ENCODE assay signal across 25 mouse cellular contexts in the genomic region with DNA sequence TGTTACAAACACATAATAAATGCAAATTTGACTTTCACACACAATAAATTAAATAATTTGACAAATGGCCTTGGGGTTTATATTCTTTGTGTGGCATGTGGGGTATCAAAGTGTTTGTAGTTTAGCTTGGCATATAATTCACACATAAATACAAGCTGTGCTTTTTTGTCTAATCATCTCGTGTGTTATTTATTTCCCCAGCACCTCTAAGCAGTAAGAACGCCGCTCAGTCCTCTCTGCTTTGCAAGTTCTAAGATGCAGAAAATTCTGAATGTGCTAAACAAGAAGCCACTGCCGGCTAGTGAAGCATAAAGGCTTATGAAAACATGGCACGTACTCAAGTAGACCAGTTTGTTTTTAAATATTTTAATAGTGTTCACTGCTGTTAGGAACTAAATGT. TPM values are rescaled to one million over a fixed set of nuclear protein-coding genes. Genes with fewer than 3 reads are reported as not detected.
DNase-seq lines count a peak whose midpoint lies in the region; ATAC-seq and TF ChIP-seq lines count a peak whose summit lies in the region.
"Had no signal": no experiment of that assay in that cellular context is flagged by ENCODE, and none has a peak within 500 bp of the region (broad histone marks: within the 10 kb centered on the region; RNA-seq: fewer than 3 reads in every experiment).

No protein-coding gene starts in this region.

- TF ChIP-seq CTCF in forebrain, postnatal 0 days (IDR thresholded peaks at IDR 0.05; ENCODE audit: low read depth), result no peak
- no peak for TF ChIP-seq CTCF in left cerebral cortex, adult 2 months (IDR thresholded peaks at IDR 0.05)
- TF ChIP-seq CTCF in brain, embryonic 14.5 days (IDR thresholded peaks at IDR 0.05; ENCODE audit: borderline replicate concordance, extremely low read depth, insufficient read depth, insufficient read length), result no peak

- H3K27ac ChIP-seq in forebrain, embryonic 14.5 days (ENCODE audit: low read depth, low read length), result no peak overlapping the region
- H3K27ac ChIP-seq in forebrain, embryonic 11.5 days (ENCODE audit: low read depth, low read length), result no peak overlapping the region
- H3K27ac ChIP-seq in forebrain, postnatal 0 days (ENCODE audit: low read depth, low read length), result no peak overlapping the region
- no peak overlapping the region for H3K27ac ChIP-seq in forebrain, embryonic 10.5 days
- peak overlapping the region; percentile 4; the same call in 1 of the 2 replicates for H3K27ac ChIP-seq in left cerebral cortex, adult 2 months
- H3K27ac ChIP-seq: embryonic facial prominence, embryonic 12.5 days; embryonic facial prominence, embryonic 15.5 days; heart, embryonic 15.5 days; hindbrain, embryonic 10.5 days; intestine, embryonic 15.5 days had no signal

- H3K9me3 ChIP-seq in forebrain, embryonic 14.5 days (replicated peaks; ENCODE audit: control insufficient read depth, low read length), result no peaks in the 10 kb centered on the region
- H3K9me3 ChIP-seq in forebrain, embryonic 11.5 days (ENCODE audit: control insufficient read depth, low read length), result no peaks in the 10 kb centered on the region
- no peaks in the 10 kb centered on the region for H3K9me3 ChIP-seq in forebrain, postnatal 0 days (ENCODE audit: low read length)
- no peaks in the 10 kb centered on the region for H3K9me3 ChIP-seq in forebrain, embryonic 10.5 days
- H3K9me3 ChIP-seq: embryonic facial prominence, embryonic 12.5 days; embryonic facial prominence, embryonic 15.5 days; heart, embryonic 12.5 days; heart, embryonic 15.5 days; hindbrain, embryonic 10.5 days; hindbrain, embryonic 13.5 days; intestine, embryonic 15.5 days had no signal

- intact Hi-C loops in left cerebral cortex, adult 2 months (cut with DNase I), result no loop called here
- intact Hi-C loops in left cerebral cortex, postnatal 14 days (cut with DNase I), result no loop called here

- H3K36me3 ChIP-seq in forebrain, embryonic 14.5 days (ENCODE audit: control insufficient read depth, insufficient read depth, low read length), result no peaks in the 10 kb centered on the region
- no peaks in the 10 kb centered on the region for H3K36me3 ChIP-seq in forebrain, embryonic 11.5 days (ENCODE audit: control insufficient read depth, insufficient read depth, low read length)
- H3K36me3 ChIP-seq in forebrain, postnatal 0 days (ENCODE audit: insufficient read depth), result no peaks in the 10 kb centered on the region
- no peaks in the 10 kb centered on the region for H3K36me3 ChIP-seq in forebrain, embryonic 10.5 days (replicated peaks)
- H3K36me3 ChIP-seq: embryonic facial prominence, embryonic 12.5 days; embryonic facial prominence, embryonic 15.5 days; heart, embryonic 12.5 days; heart, embryonic 15.5 days; hindbrain, embryonic 10.5 days; hindbrain, embryonic 13.5 days; intestine, embryonic 15.5 days had no signal

- H3K4me3 ChIP-seq in forebrain, embryonic 14.5 days (ENCODE audit: low read depth, low read length), result no peak overlapping the region
- H3K4me3 ChIP-seq in forebrain, embryonic 11.5 days (ENCODE audit: low read depth, low read length), result no peak overlapping the region
- H3K4me3 ChIP-seq in forebrain, postnatal 0 days (ENCODE audit: low read depth, low read length), result no peak overlapping the region
- no peak overlapping the region for H3K4me3 ChIP-seq in forebrain, embryonic 10.5 days
- no peak overlapping the region for H3K4me3 ChIP-seq in left cerebral cortex, adult 2 months
- H3K4me3 ChIP-seq: embryonic facial prominence, embryonic 12.5 days; embryonic facial prominence, embryonic 15.5 days; heart, embryonic 12.5 days; heart, embryonic 15.5 days; hindbrain, embryonic 10.5 days; hindbrain, embryonic 13.5 days; intestine, embryonic 15.5 days had no signal

- H3K27me3 ChIP-seq in forebrain, embryonic 14.5 days (replicated peaks; ENCODE audit: control insufficient read depth, insufficient read depth, low read length), result 0 out of 2 replicates have a peak, but pooled peaks cover 5% of the 10 kb centered on the region
- H3K27me3 ChIP-seq in forebrain, embryonic 11.5 days (ENCODE audit: control insufficient read depth, insufficient read depth, low read length), result no peaks in the 10 kb centered on the region
- H3K27me3 ChIP-seq in forebrain, postnatal 0 days (ENCODE audit: insufficient read depth, low read length), result no peaks in the 10 kb centered on the region
- peaks cover 25% of the 10 kb centered on the region for H3K27me3 ChIP-seq in forebrain, embryonic 10.5 days (ENCODE audit: poor library complexity, severe bottlenecking)

- ATAC-seq in forebrain, embryonic 14.5 days, result peak; percentile 30; the same call in 1 of the 2 replicates
- ATAC-seq in forebrain, embryonic 11.5 days (replicated peaks; ENCODE audit: low FRiP score), result no peak
- peak; percentile 54 for ATAC-seq in forebrain, postnatal 0 days
- ATAC-seq: activated CD4-positive, CD25-positive, alpha-beta regulatory T cell, adult 4 months; hindbrain, embryonic 16.5 days; intestine, embryonic 15.5 days had no signal

- no peak overlapping the region for H3K9ac ChIP-seq in forebrain, embryonic 14.5 days (ENCODE audit: low read length)
- no peak overlapping the region for H3K9ac ChIP-seq in forebrain, embryonic 11.5 days (ENCODE audit: low read length)
- H3K9ac ChIP-seq in forebrain, postnatal 0 days, result no peak overlapping the region
- H3K9ac ChIP-seq: embryonic facial prominence, embryonic 12.5 days; embryonic facial prominence, embryonic 15.5 days; heart, embryonic 12.5 days; heart, embryonic 15.5 days; hindbrain, embryonic 13.5 days; intestine, embryonic 15.5 days had no signal

- H3K4me2 ChIP-seq in forebrain, embryonic 14.5 days (ENCODE audit: low read length), result no peak overlapping the region
- no peak overlapping the region for H3K4me2 ChIP-seq in forebrain, embryonic 11.5 days (ENCODE audit: low read depth, low read length, severe bottlenecking)
- no peak overlapping the region for H3K4me2 ChIP-seq in forebrain, postnatal 0 days (ENCODE audit: low read depth)
- H3K4me2 ChIP-seq: embryonic facial prominence, embryonic 12.5 days; embryonic facial prominence, embryonic 15.5 days; hindbrain, embryonic 13.5 days; intestine, embryonic 15.5 days had no signal

- no peaks in the 10 kb centered on the region; the same call in 1 of the 2 replicates for H3K4me1 ChIP-seq in forebrain, embryonic 14.5 days (ENCODE audit: control insufficient read depth, insufficient read depth, low read length)
- H3K4me1 ChIP-seq in forebrain, embryonic 11.5 days (replicated peaks; ENCODE audit: control insufficient read depth, insufficient read depth, low read length), result no peaks in the 10 kb centered on the region
- peaks cover 3% of the 10 kb centered on the region; the same call in 1 of the 2 replicates for H3K4me1 ChIP-seq in forebrain, postnatal 0 days (ENCODE audit: insufficient read depth)
- no peaks in the 10 kb centered on the region for H3K4me1 ChIP-seq in forebrain, embryonic 10.5 days
- H3K4me1 ChIP-seq: embryonic facial prominence, embryonic 15.5 days; intestine, embryonic 15.5 days had no signal

- peak; percentile 46 for DNase-seq in forebrain, embryonic 14.5 days (ENCODE audit: low spot score)
- DNase-seq in forebrain, embryonic 11.5 days (ENCODE audit: low spot score), result no peak
- no peak for DNase-seq in forebrain, postnatal 0 days
- no peak for DNase-seq in forebrain, embryonic 10.5 days (ENCODE audit: extremely low spot score, low spot score)
- no peak for DNase-seq in left cerebral cortex, adult 2 months (ENCODE audit: extremely low spot score in 1 of 2, low spot score in 2 of 2)
- no peak for DNase-seq in left cerebral cortex, postnatal 14 days (ENCODE audit: low spot score in 2 of 2)
- DNase-seq in brain, embryonic 14.5 days (ENCODE audit: low read depth), result peak; percentile 62
- DNase-seq: adrenal gland, adult 8-10 months; adrenal gland, postnatal 25 days; cerebellum, adult 18-20 months; cerebellum, adult 9-11 months; cerebellum, postnatal 25 days; gastrocnemius, postnatal 10 days; gastrocnemius, postnatal 36 days; heart, postnatal 10 days; heart, postnatal 36 days had no signal

- WGBS in forebrain, embryonic 14.5 days, result 51% methylated on average over 5 of the region's 5 CpGs
- WGBS in forebrain, embryonic 11.5 days, result 78% methylated on average over 5 of the region's 5 CpGs
- 27% methylated on average over 5 of the region's 5 CpGs for WGBS in forebrain, postnatal 0 days
- 83% methylated on average over 5 of the region's 5 CpGs for WGBS in forebrain, embryonic 10.5 days

- no peak for TF ChIP-seq POLR2A in brain, embryonic 14.5 days (IDR thresholded peaks at IDR 0.05; ENCODE audit: borderline replicate concordance, extremely low read depth, insufficient read depth, insufficient read length, poor library complexity, severe bottlenecking)

RNA-seq across cellular contexts. Expression of gene Nebl, which starts 6.9 kb away (rescaled TPM):
- 3.5 and 5.8 TPM in 2 replicates for polyA plus RNA-seq in forebrain, embryonic 14.5 days (2014; fragmentation: Nextera tagmentation; extraction: Ambion mirVana)
- polyA plus RNA-seq in forebrain, embryonic 11.5 days (2014; fragmentation: Nextera tagmentation; extraction: Ambion mirVana), result 4.6 and 5.3 TPM in 2 replicates
- 19.9 and 27.8 TPM in 2 replicates for total RNA-seq in forebrain, postnatal 0 days (2014; rRNA removed)
- polyA plus RNA-seq in forebrain, postnatal 0 days (2015; fragmentation: Nextera tagmentation; extraction: Ambion mirVana), result 3.9 and 9.2 TPM in 2 replicates
- 3.6 and 5.1 TPM in 2 replicates for polyA plus RNA-seq in forebrain, embryonic 10.5 days (2016; fragmentation: Nextera tagmentation; extraction: Ambion mirVana)
- 10 to 100 TPM; 80.3 to 80.9 TPM for total RNA-seq in left cerebral cortex, adult 2 months (2021)
- total RNA-seq in left cerebral cortex, postnatal 14 days (2021), result 10 to 100 TPM; 60.6 to 63.0 TPM
- polyA plus RNA-seq in brain, embryonic 14.5 days (2012; rRNA removed), result 6.6 and 9.1 TPM in 2 replicates

Comparison
In these comparisons a context has a peak if more than half of its experiments do, and no peak if none do; other contexts are left out.
1. DNase-seq: peak in forebrain, embryonic 14.5 days (single experiment) and brain, embryonic 14.5 days (single experiment); none in forebrain, embryonic 11.5 days (single experiment), forebrain, postnatal 0 days (single experiment), forebrain, embryonic 10.5 days (single experiment), left cerebral cortex, adult 2 months (0 of 2) and left cerebral cortex, postnatal 14 days (0 of 2).